Mouse (Mus musculus) testis, postnatal 14 days (tissue): Measurements from ENCODE around the gene Brinp1.
"Not testable (repeated sequence)": the region's sequence is repeated elsewhere in the genome, so short reads cannot be mapped to it uniquely, and the experiment has no call there.

Experiments
- DNase-seq: peaks from one replicate; pipeline ENCODE4 v3.0.0; 2021; ENCODE audit warnings: low spot score

Gene Brinp1

DNA sequence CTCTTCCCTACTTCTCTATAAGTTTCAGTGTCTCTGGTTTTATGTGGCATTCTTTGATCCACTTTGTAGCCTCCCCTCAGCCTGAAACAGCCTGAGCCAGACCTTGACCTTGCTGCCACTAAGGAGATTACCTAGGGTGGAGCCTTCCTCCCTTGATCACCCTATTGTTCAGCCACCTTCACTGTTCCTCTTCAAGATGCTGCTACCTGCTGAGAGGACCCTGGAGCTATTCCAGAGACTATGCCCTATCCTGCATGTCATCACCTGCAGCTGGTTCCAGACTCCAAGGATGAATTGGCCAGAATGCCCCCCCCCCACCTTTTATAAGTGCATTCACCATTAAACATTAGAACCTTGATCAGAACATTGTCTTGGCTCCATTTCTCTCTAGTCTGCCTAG lies 140.2 kb downstream of the Brinp1 start:
- not testable (repeated sequence) for DNase-seq

DNA sequence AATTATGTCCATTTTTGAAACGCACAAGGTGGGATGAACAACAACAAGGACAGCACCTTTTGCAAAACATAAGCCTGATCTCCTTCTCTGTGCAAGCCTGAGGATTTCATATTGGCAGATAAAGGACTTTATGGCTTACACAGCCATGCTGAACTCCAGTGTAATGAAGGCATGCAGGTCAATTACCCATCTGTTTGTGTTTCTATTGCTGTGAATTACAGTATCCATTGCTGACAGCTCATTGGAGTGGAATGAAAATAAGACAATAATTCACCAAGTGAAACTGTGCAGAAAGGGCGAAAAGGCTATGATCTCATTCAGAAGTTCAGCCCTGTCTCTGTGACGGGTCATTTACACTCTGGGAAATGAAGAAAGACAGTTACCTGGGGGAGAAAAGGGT lies 147.7 kb downstream of the Brinp1 start:
- no peak for DNase-seq

DNA sequence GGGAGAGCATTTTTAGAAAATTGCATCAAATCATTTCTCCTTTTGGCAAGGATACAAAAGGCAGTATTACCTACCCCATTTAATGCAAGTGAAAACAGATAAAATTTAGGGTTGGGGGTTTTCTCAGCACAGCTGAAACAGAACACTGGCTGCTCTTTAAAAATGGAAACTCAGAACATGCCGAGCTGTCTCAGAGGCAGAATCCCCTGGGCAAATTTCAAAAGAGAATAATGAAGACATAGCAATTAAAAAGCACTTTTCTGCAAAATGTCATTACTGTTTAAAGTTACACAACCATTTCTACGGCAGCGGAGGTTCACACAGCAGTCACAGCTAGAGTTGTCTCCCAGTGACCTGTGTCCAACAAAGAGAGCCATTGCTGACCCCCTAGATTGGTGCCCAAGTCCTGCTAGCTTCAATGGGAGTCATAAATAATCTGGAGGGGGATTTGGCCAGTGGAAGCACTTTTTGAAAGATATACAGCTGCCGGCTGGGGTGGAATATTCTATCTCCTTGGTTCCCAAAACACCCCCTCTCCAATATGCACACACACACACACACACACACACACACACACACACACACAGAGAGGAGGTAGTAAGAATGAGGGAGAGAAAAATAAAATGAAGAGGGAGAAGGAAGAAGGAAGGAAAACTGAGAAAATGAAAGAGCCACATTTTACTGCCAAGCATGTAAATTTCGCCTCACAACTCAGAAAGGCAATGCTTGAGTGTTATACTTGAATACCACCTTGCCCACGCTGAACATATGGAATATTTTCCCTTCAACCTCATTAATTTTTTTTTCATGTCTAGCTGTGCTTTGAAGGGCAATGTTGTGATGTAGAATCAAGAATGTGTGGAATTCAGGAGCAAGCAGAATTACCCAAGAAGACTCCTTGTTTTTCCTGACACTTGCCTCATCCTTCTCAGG lies 152.0 kb downstream of the Brinp1 start:
- no peak for DNase-seq

GRCm38 (mm10) chr4:68790003-68790402 lies 164.2 kb downstream of the Brinp1 start:
- no peak for DNase-seq

- no peak for DNase-seq
Measured at GRCm38 (mm10) chr4:68788477-68788999, 165.7 kb downstream of the Brinp1 start.

DNA sequence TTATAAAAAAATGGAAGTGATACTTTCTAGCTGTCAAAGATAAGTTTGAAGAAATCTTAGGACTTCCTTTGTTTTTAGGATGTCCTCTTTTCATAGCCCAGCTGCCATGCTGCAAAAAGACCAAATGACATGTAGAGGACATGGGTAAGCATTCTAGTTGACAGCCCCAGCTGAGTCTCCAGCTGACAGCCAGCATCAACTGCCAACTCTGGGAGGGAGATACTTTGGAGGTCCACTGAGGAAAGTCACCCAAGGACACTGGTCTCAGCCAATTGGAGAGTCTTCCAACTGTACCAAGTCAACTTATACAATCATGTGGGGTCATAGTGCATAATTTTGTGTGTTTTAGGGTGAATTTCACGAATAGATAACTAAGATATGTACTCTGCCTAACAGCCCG lies 166.6 kb downstream of the Brinp1 start:
- no peak for DNase-seq

GRCm38 (mm10) chr4:68768256-68768655 lies 185.9 kb downstream of the Brinp1 start:
- no peak for DNase-seq

GRCm38 (mm10) chr4:68767393-68767792 lies 186.8 kb downstream of the Brinp1 start:
- no peak for DNase-seq

- DNase-seq: no peak
Measured at GRCm38 (mm10) chr4:68765772-68766573, 188.2 kb downstream of the Brinp1 start.

GRCm38 (mm10) chr4:68764937-68765336 lies 189.3 kb downstream of the Brinp1 start:
- DNase-seq: no peak

- no peak for DNase-seq
Measured at GRCm38 (mm10) chr4:68720983-68721382, 233.2 kb downstream of the Brinp1 start.
